Mouse (Mus musculus): ENCODE measurements at regions not wholly inside any gene's neighbourhood (a gene's known extent, or its start where the extent isn't known, plus 50 kb on each side); places are given as distances from the start of the nearest gene placed in this dataset.
"Not testable (repeated sequence)": the region's sequence is repeated elsewhere in the genome, so short reads cannot be mapped to it uniquely, and the experiment has no call there.

DNA sequence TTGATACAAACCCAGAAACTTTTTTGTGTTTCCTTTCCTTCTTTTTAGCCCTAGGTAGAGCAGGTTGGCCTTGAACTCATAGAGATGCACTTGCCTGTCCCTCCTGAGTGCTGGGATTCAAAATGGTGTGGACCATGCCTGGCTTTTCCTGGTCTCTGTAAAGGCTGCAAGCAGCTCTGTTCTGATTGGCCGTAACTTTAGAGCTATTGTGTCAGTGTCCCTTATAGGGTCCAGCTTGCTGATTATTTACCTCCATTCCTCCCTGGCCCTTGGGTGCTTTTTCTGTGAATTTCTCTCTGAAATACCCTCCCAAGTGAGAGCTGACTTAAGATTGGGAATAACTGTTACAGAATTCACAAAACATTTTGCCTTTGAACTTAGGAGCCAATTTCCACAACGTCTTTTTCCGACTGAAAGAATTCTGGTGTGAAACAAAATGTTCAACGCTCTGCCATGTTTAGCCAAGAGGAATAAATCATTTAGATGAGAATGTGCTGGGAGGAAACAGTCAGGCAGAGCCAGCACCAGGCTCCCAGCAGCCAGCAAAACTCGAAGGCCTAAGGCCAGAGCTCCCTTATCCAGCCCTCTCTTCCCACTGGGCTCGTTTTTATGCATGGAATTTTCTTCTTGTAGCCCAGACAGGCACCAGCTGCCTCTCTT lies 180.0 kb upstream of the Pkdcc start:
- no peak for DNase-seq (ENCODE audit: low read depth in 2 of 2, low spot score in 2 of 2)

DNA sequence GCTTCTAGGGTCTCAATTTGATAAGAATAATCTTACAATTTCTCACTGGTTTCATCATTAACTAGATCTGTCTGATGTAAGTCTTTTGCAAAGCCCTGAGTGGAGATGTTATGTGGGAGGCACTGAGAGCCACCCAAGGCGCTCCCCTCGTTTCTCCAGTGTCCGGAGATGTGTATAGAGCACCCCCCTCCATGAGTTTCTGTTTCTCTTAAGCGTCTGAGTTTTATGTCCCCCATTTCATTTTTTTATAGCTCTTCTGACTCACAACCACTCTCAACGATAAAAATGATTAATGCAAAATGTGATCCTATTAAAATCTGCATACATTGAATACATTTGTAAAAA lies 179.5 kb upstream of the Pkdcc start:
- no peak for DNase-seq (ENCODE audit: low read depth in 2 of 2, low spot score in 2 of 2)

DNA sequence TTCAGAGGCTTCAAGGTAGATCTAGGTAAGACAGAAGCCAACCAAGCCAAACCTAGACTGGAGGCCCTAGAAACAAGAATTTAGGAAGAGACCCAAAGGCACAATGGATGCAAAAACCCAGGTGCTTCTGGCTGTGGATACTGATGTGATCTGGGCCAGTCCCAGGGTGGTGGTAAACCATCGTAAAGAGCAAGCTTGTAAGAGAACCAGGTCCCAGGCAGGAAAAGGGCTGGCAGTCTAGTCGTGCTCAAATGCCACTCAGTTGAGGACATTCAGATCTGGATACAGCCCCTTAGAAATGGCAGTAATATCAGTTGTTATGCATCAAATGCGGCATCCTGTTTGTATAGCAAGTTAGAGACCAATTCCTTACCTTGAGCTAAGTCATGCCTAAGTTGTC lies 175.5 kb upstream of the Pkdcc start:
- no peak for DNase-seq (ENCODE audit: low read depth in 2 of 2, low spot score in 2 of 2)

DNA sequence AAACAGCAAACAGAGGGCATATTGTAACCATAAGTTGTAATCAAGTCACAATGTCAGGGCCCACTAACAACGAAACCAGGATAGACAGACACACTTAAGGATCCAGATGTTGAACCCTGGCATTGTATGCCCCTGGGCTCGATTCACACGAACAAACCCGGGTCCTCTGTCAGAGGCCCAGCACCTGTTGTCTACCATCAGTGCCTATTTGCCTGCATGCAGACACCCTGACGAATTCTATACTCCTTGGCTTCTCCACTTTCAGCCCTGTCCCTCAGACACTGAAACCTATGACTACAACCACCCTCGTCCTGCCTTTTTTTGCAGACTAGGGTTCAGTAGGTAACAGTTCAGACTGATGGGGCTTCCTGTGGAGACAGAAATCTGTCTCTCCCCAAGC lies 170.6 kb upstream of the Pkdcc start:
- DNase-seq (ENCODE audit: low read depth in 2 of 2, low spot score in 2 of 2): no peak

DNA sequence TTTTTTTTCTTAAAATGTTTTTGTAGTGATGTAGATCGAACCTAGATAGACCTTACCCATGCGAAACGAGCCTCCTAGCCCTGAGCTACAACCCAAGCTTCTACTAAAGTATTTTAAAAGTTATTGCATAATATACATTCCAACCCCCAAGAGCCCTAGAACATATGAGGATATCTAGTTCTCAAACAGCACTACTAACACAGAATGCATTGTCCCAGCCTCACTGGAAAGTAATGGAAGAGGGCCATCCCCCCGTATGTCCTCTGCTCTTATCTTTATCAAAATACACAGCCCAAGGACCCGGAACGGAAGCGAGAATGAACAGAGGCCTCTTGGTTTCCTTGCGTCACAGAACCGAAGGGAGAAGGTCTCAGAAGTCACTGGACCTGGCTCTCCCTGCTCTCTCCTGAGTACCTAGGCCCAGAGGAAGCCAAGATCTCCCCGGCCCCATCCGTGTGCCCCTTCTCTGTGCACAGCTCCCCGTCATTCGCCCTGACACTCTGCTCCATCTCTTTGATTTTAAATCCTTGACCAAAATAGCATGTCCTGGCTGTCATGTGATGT lies 165.0 kb upstream of the Pkdcc start:
- DNase-seq (ENCODE audit: low read depth in 2 of 2, low spot score in 2 of 2): no peak

DNA sequence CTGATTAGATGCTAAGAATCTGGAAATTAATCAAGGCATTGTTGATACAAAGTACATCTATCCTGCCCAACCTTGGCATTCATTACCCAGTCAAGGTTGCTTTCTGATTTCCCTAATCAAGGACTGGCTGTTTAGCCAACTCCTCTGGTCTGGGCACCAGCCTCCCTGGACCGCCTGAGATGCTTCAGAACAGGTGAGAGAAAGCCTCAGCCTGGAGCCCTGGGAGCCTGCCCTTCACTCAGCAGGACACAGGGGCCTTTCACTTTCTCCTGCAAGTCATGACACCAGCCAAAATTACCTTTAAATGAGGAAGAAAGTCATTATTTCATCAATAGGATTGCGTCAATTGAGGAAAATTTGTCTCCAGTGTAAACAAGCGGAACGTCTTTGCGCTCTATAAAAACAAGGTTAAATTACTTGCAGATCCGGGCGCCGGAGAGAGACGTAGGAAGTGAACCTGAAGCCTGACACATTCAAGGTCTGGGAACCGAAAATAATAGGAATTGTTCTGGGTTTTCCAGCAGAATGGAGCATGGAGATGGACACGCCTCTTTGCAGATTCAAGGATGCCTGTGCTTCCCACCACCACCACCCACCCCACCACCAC lies 164.4 kb upstream of the Pkdcc start:
- DNase-seq (ENCODE audit: low read depth in 2 of 2, low spot score in 2 of 2): no peak

DNA sequence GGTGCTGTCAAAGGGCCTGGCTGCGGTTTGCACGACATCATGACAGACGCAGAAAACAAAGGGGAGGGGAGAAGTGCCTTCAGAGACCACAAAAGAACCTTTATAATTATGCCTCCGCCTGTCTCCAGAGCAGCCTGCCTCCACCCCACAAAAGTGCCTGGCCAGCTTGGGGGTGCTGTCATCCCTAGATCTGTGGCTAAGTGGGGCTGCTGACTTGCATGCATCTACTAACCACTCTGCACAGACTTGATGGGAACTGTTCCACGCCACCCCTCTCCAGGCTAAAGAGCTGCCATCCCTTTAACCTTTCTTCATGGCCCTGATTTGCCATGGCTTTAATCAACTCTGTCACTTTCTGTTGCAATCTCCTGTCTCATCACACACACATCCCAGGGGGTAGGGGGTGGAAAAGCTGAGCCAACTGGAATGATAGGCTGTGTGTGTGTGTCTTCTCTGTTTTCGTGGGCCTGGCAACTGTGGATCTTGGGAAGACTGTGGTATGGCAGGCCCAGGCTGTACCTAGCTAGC lies 162.4 kb upstream of the Pkdcc start:
- no peak for DNase-seq (ENCODE audit: low read depth in 2 of 2, low spot score in 2 of 2)

DNA sequence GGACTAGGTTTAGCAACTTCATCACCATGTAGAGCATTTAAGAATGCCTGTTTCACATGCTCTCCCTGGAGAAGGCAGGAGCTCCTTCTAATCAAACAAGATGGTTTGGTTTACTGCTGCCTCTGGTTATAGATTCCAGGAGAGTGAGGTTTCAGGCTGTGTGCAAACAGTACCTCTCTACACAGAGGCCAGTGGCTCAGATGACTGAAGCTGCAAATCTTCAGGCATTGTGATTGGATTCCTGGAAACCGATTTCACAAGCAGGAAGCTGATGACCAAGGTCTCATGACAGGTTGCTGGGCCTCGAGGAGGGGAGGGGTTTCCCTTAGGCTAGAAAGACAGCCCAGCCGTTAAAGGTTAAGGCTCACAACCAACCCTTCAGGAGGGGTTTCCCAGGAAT lies 157.3 kb upstream of the Pkdcc start:
- DNase-seq (ENCODE audit: low read depth in 2 of 2, low spot score in 2 of 2): no peak

DNA sequence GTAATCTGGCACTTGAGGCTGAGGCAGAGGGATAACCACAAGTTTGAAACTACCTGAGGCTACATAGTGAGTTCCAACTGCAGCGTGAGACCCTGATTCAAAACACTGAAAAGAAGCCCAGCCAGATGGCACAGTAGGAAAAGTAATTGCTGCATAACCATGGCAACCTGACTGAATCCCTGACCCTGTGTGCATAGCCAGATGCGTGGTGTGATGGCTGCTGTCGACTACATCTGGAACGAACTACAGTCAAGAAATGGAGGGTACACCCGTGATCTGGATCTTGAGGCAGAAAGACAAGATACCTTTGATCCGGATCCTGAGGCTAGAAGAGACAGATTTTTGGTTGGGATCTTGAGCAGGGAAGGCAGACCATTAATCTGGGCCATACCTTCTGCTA lies 153.2 kb upstream of the Pkdcc start:
- no peak for DNase-seq (ENCODE audit: low read depth in 2 of 2, low spot score in 2 of 2)

DNA sequence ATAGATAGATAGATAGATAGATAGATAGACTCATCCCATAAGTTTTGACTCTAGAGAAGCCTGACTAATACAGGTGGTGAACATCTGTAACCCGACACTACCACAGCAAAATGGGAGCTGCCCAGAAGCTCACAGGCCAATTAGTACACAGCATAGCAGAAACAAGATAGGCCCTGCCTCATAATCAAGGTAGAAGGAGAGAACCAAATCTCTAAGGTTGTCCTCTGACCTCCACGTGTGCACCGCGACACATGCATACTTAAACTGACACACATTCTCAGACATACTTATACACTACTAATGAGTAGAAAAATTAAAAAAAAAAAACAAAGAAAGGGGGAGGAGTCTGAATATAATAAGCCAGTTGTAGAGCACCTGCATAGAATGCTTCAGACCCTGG lies 151.2 kb upstream of the Pkdcc start:
- no peak for DNase-seq (ENCODE audit: low read depth in 2 of 2, low spot score in 2 of 2)

DNA sequence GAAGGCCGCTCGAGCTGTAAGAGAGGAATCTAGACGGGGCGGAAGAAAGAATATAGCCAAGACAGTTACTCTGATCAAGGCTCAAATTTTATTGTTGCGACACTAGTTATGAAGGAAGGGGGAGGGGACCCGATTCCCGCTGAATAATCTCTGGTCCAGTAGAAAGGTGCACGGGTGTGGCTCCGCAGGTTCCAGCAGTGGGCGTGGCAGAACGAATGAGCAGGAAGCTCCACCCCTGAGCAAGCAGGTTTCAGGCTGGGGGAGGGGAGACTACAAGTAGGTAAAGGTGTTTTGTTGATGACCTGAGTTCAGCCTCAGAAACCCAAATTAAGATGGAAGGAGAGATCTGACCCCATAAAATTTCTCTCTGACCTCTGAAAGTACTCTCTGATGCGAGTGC lies 150.7 kb upstream of the Pkdcc start:
- DNase-seq (ENCODE audit: low read depth in 2 of 2, low spot score in 2 of 2): not testable (repeated sequence)

DNA sequence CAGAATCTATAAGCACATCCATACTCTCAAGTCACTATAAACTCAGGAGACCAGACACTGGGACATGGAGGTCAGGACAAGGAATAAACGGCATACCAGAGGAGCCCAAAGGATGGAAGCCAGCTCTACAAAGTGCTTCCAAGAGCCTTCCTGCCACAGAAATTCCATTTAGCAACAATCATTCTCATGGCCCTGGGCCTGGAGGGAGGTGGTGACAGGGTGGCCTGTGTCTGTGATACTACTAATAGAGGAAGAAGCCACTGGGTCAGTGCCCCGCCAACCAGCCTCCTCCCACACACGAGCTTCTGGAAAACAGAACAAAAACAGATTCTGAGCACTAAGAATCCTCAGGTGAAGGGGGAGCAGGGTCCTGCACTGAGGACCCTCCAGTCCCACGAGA lies 145.8 kb upstream of the Pkdcc start:
- no peak for DNase-seq (ENCODE audit: low read depth in 2 of 2, low spot score in 2 of 2)

DNA sequence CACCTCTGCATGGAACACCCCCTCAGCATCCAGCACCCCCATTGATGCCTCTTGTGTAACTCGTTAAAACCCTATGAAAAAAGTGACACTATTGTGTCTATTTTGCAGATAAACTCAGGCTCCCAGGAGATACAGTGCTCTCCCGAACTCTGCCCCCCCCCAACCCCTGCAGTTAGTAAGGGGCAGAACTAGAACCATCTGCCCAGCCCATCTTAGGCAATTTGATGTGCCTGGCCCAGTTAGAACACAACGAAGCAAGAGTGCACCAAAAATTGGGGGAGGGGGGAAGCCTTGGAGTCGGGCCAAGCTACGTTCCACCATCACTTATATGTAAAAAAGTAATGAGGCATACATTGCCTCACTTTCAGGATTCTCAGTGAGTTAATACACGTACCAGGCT lies 143.3 kb upstream of the Pkdcc start:
- no peak for DNase-seq (ENCODE audit: low read depth in 2 of 2, low spot score in 2 of 2)

DNA sequence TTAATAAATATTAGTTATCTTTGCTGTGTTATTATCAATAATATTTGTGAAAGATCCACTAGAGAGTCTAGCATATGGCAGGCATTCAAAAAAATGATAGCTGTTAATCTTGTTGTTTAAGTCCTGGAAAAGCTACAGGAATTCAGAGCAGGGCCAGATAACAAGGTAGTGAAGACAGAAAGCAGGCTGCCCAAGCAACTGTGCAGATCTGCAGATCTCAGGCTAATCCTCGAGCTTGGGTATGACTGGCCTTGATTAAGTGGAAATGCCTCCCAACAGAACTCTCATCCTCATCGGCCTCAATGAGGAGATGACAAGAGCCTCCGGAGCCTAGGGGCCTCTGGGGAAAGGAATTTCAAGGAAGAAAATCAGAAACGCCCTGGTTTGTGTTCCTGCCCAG lies 142.9 kb upstream of the Pkdcc start:
- no peak for DNase-seq (ENCODE audit: low read depth in 2 of 2, low spot score in 2 of 2)

DNA sequence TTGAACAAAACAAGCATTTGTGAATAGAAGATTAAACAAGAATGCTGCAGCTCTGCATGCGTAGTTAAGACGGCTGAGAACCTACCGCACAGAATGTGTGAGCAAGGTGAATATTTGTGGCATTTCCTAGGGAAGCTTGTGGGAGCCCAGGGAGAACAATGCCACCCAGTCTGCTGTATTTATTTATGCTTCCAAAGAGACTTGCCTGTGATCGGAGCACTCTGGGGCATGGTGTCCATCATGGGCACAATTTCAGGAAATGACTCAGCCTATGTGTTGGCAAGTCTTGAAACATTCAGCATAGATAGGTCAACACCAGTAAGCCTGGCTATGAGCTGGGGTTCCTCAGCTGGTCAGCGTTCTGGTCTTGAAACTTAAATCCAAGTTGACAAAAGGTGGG lies 140.2 kb upstream of the Pkdcc start:
- DNase-seq (ENCODE audit: low read depth in 2 of 2, low spot score in 2 of 2): no peak

DNA sequence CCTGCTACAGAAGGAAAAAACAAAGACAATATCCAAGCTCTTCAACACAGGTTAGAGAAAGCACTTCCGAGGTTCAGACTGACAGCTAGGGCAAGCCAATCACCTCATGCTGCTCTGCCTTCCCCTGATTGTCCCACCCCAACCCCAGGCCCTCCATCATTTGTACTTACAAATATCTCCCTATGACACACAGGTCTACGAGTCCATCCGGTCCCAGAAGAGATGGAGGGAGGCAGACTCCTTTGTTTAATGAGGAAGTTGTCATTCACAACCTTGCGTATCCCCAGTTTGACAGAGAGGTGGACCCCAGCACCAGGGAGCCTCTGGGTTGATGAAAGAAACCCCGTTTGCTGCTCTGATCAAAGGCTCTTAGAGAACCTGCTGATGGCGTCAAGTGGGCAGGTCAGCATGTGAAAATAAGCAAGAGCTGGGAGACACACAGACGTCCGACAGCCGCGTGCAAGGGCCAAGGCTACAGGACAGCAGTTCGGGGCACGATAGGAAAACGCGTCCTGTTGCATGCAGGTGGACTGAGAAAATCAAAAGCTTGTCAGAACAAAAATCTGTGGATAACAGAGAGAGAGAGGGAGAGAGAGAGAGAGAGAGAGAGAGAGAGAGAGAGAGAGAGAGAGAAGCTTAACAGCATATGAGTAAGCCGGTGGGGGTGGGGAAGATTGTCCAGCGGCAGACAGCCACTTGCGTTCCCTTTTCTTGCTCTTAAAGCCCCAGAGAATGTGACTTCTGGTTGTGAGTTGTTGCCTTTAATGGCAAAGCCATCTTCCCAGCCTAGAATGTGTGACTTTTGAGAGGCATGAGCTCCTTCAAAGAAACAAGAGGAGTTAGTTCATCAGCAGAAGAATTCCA lies 137.1 kb upstream of the Pkdcc start:
- no peak for DNase-seq (ENCODE audit: low read depth in 2 of 2, low spot score in 2 of 2)

DNA sequence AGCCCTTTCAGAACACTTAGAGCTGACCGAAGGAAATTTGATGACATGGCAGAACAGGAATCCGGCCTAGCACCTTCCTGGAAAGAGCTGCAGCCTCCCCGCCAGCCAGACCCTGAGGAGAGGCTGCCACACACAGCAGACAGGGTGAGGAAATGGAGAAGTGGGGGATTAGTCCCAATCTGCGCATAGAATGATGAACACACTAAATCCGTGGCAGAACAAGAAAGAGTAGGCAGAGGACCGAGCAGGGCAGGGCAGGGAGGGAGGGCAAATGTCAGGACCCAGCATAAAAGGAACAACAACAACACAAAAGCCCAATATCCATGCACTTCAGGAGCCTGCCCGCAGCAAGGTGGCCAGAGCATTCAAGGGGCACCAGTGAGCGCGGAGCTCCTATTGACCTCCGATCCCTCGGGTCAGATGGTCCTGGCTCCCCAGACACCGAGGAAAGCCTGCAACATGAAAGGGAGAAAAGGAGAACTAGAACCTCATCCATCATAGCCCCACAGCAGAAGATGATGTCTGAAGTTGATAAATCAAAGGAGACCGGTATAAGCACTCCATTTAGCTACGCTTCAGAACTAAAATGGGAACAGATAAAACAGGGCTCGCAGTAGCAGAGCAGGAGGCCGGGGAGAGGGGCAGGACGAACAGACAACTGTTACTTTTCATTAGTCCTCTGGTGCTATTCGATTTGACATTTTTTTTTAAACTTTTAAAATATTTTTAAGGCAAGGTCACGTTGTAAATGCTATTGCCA lies 136.3 kb upstream of the Pkdcc start:
- DNase-seq (ENCODE audit: low read depth in 2 of 2, low spot score in 2 of 2): no peak

DNA sequence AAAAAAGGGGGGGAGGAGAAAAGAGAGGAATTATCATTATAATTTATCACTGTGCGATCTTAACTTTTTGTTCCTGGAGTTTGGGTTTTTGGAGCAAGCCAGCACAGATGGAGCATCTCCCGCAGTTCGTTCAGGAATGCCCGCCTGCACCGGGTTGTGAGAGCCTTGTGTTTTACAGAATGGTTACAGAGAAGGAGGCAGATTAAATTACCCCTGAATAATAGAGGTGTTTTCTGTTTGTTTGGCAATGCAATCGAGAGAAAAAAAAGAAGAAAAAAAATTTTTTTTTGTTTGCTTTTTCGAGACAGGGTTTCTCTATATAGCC lies 135.8 kb upstream of the Pkdcc start:
- no peak for DNase-seq (ENCODE audit: low read depth in 2 of 2, low spot score in 2 of 2)

DNA sequence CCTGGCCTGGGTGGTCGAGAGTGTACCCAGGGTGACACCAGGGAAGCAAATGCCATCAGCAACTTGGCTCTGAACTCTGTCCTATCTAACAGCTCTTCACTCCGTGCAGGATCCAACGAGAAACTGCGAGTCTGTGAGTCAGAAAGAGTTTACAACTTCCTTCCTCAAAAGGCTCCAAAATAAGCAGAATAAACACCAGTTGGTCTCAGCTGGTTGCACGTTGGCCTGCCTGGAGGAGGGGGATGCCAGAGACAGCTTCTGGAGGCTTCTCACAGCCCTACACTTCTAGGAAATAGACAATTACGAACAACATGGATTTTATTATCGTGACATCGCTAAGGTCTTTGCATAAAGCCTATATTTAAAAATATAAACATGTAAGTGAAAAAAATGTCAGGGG lies 133.4 kb upstream of the Pkdcc start:
- no peak for DNase-seq (ENCODE audit: low read depth in 2 of 2, low spot score in 2 of 2)

DNA sequence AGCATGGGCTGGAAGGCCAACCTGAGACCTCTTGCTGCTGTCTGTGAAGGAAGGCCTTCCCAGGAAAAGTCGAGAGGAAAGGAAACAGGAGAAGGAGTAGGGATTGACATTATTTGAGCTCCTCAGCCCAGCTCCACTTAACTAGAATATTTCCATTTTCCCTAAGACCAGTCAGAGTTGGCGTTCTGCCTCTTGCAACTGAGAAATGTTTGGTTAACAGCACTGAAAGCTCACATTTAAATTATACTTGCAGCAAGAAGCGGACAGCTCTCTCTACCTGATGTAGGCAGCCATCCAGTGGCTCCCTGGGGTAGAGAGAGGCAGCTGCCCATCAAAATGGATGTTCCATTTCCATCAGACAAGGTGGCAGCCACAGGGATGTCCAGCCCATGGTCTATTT lies 131.6 kb upstream of the Pkdcc start:
- no peak for DNase-seq (ENCODE audit: low read depth in 2 of 2, low spot score in 2 of 2)

DNA sequence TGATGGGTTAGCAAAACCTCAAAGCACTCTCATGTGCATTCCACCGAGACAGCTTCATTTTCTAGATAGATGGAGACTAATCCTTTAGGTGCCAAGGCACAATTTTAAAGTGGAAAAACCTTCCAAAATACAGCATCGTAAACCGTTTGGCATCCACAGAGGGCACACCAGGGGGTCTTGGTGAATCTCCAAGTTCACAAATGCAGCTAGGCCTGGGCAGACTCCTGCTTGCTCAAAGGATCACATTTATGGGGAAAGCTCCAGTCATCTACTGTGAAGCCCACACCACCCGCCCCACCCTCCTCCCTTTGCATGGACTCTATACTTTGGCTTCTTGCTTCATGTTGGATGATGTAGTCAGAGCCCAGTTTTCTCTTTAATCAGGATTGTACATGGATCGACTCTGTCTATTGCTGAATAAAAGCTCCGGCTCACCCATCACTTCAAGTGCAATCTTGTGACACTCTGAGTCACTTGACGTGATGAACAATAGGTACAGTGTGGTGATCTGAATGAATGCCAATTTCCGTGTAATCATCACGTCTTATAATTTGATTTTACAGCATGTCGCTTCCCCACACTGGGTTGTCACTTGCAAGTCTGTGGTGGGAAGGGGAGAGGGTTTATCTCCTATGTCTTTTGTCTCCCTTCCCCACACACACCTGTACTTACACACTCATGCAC lies 129.2 kb upstream of the Pkdcc start:
- DNase-seq (ENCODE audit: low read depth in 2 of 2, low spot score in 2 of 2): no peak

All from CD8-positive naive resting alpha-beta T cell, adult 2 months (primary cell).